Mouse (Mus musculus) lung, embryonic 15.5 days (tissue): ENCODE measurements at regions not wholly inside any gene's neighbourhood (a gene's known extent, or its start where the extent isn't known, plus 50 kb on each side); places are given as distances from the start of the nearest gene placed in this dataset.

Source experiments
- ATAC-seq: fragments of 200-750 bp; cut with Nextera tagmentation; 2 replicates; pipeline ENCODE4 v1.8.0; 2017; ENCODE audit warnings: moderate number of reproducible peaks, borderline replicate concordance; ENCODE audit not compliant: low FRiP score, low TSS enrichment; ENCODE audit errors: extremely low read depth
- H3K27ac ChIP-seq: fragments of 300-500 bp; sonication (generic); 2 replicates; pipeline ENCODE4 v1.5.1; 2015; ENCODE audit warnings: moderate library complexity, mild to moderate bottlenecking, inconsistent platforms
- H3K27me3 ChIP-seq: fragments of 300-500 bp; sonication (generic); 2 replicates; pipeline ENCODE4 v1.6.1; 2015; ENCODE audit warnings: inconsistent platforms
- H3K36me3 ChIP-seq: fragments of 300-500 bp; sonication (generic); 2 replicates; pipeline ENCODE4 v1.6.1; 2015; ENCODE audit warnings: inconsistent platforms
- H3K4me1 ChIP-seq: fragments of 300-500 bp; sonication (generic); 2 replicates; pipeline ENCODE4 v1.6.1; 2015; ENCODE audit warnings: inconsistent platforms
- H3K4me2 ChIP-seq: fragments of 300-500 bp; sonication (generic); 2 replicates; pipeline ENCODE4 v1.6.1; 2015; ENCODE audit warnings: inconsistent platforms, mild to moderate bottlenecking, moderate library complexity
- H3K4me3 ChIP-seq: fragments of 300-500 bp; sonication (generic); 2 replicates; pipeline ENCODE4 v1.5.1; 2015; ENCODE audit warnings: mild to moderate bottlenecking, inconsistent platforms
- H3K9ac ChIP-seq: fragments of 300-500 bp; sonication (generic); 2 replicates; pipeline ENCODE4 v1.6.1; 2015; ENCODE audit warnings: inconsistent platforms
- H3K9me3 ChIP-seq: fragments of 300-500 bp; sonication (generic); 2 replicates; pipeline ENCODE4 v1.6.1; 2016; ENCODE audit warnings: inconsistent platforms
- WGBS: fragments of 180-500 bp; shearing (Covaris S2); methylation state at CpG from one replicate; pipeline ENCODE4 v1.1.7; 2015; 5-methylcytosine and 5-hydroxymethylcytosine counted together

DNA sequence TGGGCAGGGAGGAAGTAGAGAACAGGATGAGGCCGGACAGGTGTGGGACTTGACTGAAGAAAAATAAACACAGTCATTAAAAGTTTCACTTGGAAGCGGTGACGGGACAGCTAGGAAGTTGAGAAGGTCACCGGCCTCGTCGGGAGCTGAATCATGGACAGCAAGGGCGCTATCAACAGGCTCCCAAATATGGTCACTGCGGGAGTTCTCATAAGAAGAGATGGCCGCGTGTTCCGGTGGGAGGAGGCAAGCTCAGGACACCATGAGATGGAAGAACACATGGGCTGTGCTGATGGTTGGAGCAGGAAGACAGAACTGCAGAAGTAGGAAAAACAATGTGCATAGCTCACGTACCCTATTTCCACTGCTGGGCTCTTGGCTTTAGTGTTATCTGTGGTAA, 68.9 kb upstream of the Vldlr start:
- Histone ChIP-seq H3K4me2 (no peak overlapping the region), H3K4me3 (no peak overlapping the region), H3K9ac (no peak overlapping the region), H3K4me1 (peaks cover 19% of the 10 kb centered on the region; the same call in 1 of the 2 replicates), H3K9me3 (no peaks in the 10 kb centered on the region), H3K36me3 (no peaks in the 10 kb centered on the region), H3K27me3 (no peaks in the 10 kb centered on the region), H3K27ac (no peak overlapping the region)
- 43% methylated on average over 12 of the region's 12 CpGs for WGBS
- no peak for ATAC-seq

DNA sequence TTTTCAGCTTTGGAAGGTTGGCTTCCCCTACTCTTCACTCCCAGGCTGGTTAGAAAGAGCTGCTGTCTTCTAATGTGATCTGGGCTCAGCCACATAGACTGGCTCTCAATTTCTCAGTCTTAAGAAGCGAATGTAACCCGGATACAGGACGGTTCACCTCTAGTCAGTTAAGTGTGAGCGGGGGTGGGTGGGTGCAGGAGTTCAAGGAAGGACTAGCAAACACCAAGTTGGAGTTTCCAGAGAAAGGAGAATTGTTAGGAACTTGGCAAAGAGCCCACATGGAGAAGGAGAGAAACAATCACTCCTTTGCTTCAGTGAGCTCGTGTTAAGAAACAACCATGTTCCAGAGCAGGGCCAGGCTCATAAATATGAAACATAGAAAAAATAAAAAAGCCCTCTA, 68.0 kb upstream of the Vldlr start:
- WGBS: 41% methylated on average over 5 of the region's 5 CpGs
- H3K9me3 ChIP-seq: no peaks in the 10 kb centered on the region
- no peaks in the 10 kb centered on the region for H3K36me3 ChIP-seq
- H3K27me3 ChIP-seq: no peaks in the 10 kb centered on the region
- H3K27ac ChIP-seq: peak overlapping the region; percentile 9; the same call in 1 of the 2 replicates
- peaks cover 19% of the 10 kb centered on the region; the same call in 1 of the 2 replicates for H3K4me1 ChIP-seq
- no peak overlapping the region for H3K4me3 ChIP-seq
- H3K4me2 ChIP-seq: no peak overlapping the region
- peak; percentile 52; the same call in 1 of the 2 replicates for ATAC-seq
- H3K9ac ChIP-seq: no peak overlapping the region

DNA sequence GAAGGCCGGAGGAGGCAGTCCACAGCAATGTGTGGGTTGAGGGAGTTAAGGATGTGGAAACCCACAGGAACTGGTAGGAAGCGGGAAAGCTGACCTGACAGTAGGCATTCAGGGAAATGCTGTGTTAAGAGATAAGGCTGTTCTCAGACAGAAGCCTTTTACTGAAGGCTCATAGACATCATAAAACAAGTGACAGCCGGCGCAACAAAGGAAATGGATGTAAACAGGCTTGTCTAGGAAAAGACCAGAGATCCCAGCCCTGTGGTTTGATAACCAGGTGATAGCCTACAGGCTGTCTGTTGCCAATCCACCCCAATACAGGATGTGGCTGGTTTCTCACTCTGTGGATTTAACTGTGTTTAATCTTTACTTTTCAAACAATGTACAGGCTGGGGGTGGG, 66.7 kb upstream of the Vldlr start:
- Histone ChIP-seq H3K27me3 (no peaks in the 10 kb centered on the region), H3K36me3 (no peaks in the 10 kb centered on the region), H3K4me2 (no peak overlapping the region), H3K4me1 (peaks cover 15% of the 10 kb centered on the region; the same call in 1 of the 2 replicates), H3K9me3 (no peaks in the 10 kb centered on the region), H3K4me3 (no peak overlapping the region), H3K27ac (no peak overlapping the region), H3K9ac (no peak overlapping the region)
- ATAC-seq: no peak
- WGBS: 56% methylated on average over 4 of the region's 4 CpGs

- no peak for ATAC-seq
- 47% methylated on average over 4 of the region's 4 CpGs for WGBS
- no peaks in the 10 kb centered on the region for H3K36me3 ChIP-seq
- no peak overlapping the region for H3K4me2 ChIP-seq
- H3K4me1 ChIP-seq: no peaks in the 10 kb centered on the region
- no peak overlapping the region for H3K4me3 ChIP-seq
- no peaks in the 10 kb centered on the region for H3K9me3 ChIP-seq
- no peaks in the 10 kb centered on the region for H3K27me3 ChIP-seq
- H3K27ac ChIP-seq: no peak overlapping the region
- H3K9ac ChIP-seq: no peak overlapping the region
Observed at GRCm38 (mm10) chr19:27161933-27162332, 54.4 kb upstream of the Vldlr start.
